Mouse (Mus musculus): ENCODE results near the gene Crygn.

Crygn gene

DNA sequence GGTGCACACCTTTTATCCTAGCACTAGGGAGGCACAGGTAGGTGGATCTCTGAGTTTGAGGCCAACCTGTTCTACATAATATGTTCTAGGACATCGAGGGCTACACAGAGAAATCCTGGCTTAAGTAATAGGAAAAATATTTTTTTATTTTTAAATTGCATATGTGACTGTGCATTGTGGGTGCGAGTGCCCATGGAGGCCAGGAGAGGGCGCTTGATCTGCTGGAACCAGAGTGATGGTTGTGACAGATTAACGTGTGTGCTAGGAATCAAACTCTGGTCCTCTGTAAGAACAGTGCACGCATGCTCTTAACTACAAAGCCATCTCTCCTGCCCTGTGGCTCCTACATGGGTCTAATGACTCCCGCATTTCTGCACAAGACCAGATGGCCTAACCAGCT is 46.2 kb downstream of the Crygn start:
- no peak for DNase-seq (ENCODE audit: low spot score in 2 of 2)

DNA sequence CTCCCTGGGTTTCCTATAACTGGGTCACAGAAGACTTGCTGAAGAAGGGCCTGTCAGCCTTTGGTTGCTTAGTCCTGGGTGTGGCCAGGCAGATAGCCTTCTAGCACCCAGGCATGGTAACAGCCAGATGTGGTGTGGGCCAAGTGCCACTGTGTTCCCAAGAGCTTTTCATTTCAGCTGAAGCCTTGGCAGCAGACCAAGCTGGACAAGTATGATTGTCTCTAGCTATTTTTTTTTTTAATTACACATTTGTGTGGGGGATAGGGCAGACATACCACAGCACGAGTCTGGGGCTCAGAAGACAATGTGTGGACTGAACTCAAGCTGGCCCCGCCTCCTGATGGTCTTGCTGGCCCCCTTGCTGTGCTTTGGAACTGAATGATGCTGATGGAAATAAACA is 47.8 kb downstream of the Crygn start:
- no peak for DNase-seq (ENCODE audit: low spot score in 2 of 2)

GRCm38 (mm10) chr5:24704615-24705014 is 53.2 kb downstream of the Crygn start:
- no peak for DNase-seq (ENCODE audit: low spot score in 2 of 2)

- DNase-seq (ENCODE audit: low spot score in 2 of 2) = no peak
Observed at GRCm38 (mm10) chr5:24701271-24701670, 56.5 kb downstream of the Crygn start.
